Comparison of ENCODE assay signal across 9 mouse cellular contexts in genomic region chr3:105696387-105697147, GRCm38 (mm10). TPM values are rescaled to one million over a fixed set of nuclear protein-coding genes. Genes with fewer than 3 reads are reported as not detected.
A peak's percentile ranks its signal among the peaks of the same experiment; 100 is the strongest.
DNase-seq lines count a peak whose midpoint lies in the region; ATAC-seq and TF ChIP-seq lines count a peak whose summit lies in the region.
"Had no signal": no experiment of that assay in that cellular context is flagged by ENCODE, and none has a peak within 500 bp of the region (broad histone marks: within the 10 kb centered on the region; RNA-seq: fewer than 3 reads in every experiment).

No protein-coding gene starts in this region.

- peaks cover 77% of the 10 kb centered on the region for H3K4me1 ChIP-seq in heart, embryonic 10.5 days
- no peaks in the 10 kb centered on the region for H3K4me1 ChIP-seq in forebrain, postnatal 0 days (ENCODE audit: insufficient read depth)
- peaks cover 26% of the 10 kb centered on the region for H3K4me1 ChIP-seq in midbrain, embryonic 12.5 days

- peak overlapping the region; percentile 18; the same call in 1 of the 2 replicates for H3K9ac ChIP-seq in forebrain, postnatal 0 days
- H3K9ac ChIP-seq in midbrain, embryonic 12.5 days (replicated peaks): peak overlapping the region; percentile 5; the same call in 1 of the 2 replicates

- DNase-seq in heart, embryonic 10.5 days (ENCODE audit: low spot score): peak; percentile 75
- no peak for DNase-seq in heart, postnatal 4 days
- peak; percentile 79 for DNase-seq in cerebellum, adult 9-10 months
- peak; percentile 33 for DNase-seq in forebrain, postnatal 0 days
- DNase-seq in spleen, postnatal 36 days (ENCODE audit: low spot score in 2 of 2): no peak
- no peak for DNase-seq in embryo, embryonic 9.5 days (ENCODE audit: extremely low spot score)
- no peak for DNase-seq in right cerebral cortex, postnatal 36 days (ENCODE audit: low spot score in 2 of 2)

- H3K4me2 ChIP-seq in forebrain, postnatal 0 days (ENCODE audit: low read depth): no peak overlapping the region
- H3K4me2 ChIP-seq in midbrain, embryonic 12.5 days (replicated peaks): peak overlapping the region; percentile 40

- no peak for TF ChIP-seq CTCF in forebrain, postnatal 0 days (IDR thresholded peaks at IDR 0.05; ENCODE audit: low read depth)

- no peaks in the 10 kb centered on the region for H3K9me3 ChIP-seq in heart, embryonic 10.5 days
- no peaks in the 10 kb centered on the region for H3K9me3 ChIP-seq in forebrain, postnatal 0 days (ENCODE audit: low read length)
- H3K9me3 ChIP-seq in midbrain, embryonic 12.5 days: no peaks in the 10 kb centered on the region

- WGBS in heart, embryonic 10.5 days: 62% methylated on average over 17 of the region's 17 CpGs
- 54% methylated on average over 17 of the region's 17 CpGs for WGBS in forebrain, postnatal 0 days
- WGBS in midbrain, embryonic 12.5 days: 61% methylated on average over 17 of the region's 17 CpGs

- no peaks in the 10 kb centered on the region for H3K36me3 ChIP-seq in heart, embryonic 10.5 days
- H3K36me3 ChIP-seq in forebrain, postnatal 0 days (ENCODE audit: insufficient read depth): no peaks in the 10 kb centered on the region
- no peaks in the 10 kb centered on the region for H3K36me3 ChIP-seq in midbrain, embryonic 12.5 days

- peaks cover 16% of the 10 kb centered on the region for H3K27me3 ChIP-seq in heart, embryonic 10.5 days (ENCODE audit: insufficient read depth, poor library complexity, severe bottlenecking)
- H3K27me3 ChIP-seq in forebrain, postnatal 0 days (ENCODE audit: insufficient read depth, low read length): no peaks in the 10 kb centered on the region
- H3K27me3 ChIP-seq in midbrain, embryonic 12.5 days: peaks cover 38% of the 10 kb centered on the region

- H3K4me3 ChIP-seq in heart, embryonic 10.5 days: peak overlapping the region; percentile 39; the same call in 1 of the 2 replicates
- no peak overlapping the region for H3K4me3 ChIP-seq in forebrain, postnatal 0 days (ENCODE audit: low read depth, low read length)
- H3K4me3 ChIP-seq in midbrain, embryonic 12.5 days: peak overlapping the region; percentile 6; the same call in 1 of the 2 replicates

- peak overlapping the region; percentile 92 for H3K27ac ChIP-seq in heart, embryonic 10.5 days
- no peak overlapping the region for H3K27ac ChIP-seq in forebrain, postnatal 0 days (ENCODE audit: low read depth, low read length)
- peak overlapping the region; percentile 84 for H3K27ac ChIP-seq in midbrain, embryonic 12.5 days (replicated peaks)
- H3K27ac ChIP-seq: macrophage had no signal

- peak; percentile 6; the same call in 1 of the 2 replicates for ATAC-seq in forebrain, postnatal 0 days
- ATAC-seq in midbrain, embryonic 12.5 days (ENCODE audit: low FRiP score, low read depth): no peak

RNA-seq across cellular contexts. Expression of gene Inka2, which starts 7.8 kb away (rescaled TPM):
- polyA plus RNA-seq in heart, embryonic 10.5 days (2016; fragmentation: Nextera tagmentation; extraction: Ambion mirVana): 1.5 and 2.4 TPM in 2 replicates
- total RNA-seq in heart, postnatal 4 days (2021): 10 to 100 TPM; 34.0 to 39.1 TPM
- total RNA-seq in forebrain, postnatal 0 days (2014; rRNA removed): 6.9 and 7.2 TPM in 2 replicates
- 1.1 and 4.2 TPM in 2 replicates for polyA plus RNA-seq in forebrain, postnatal 0 days (2015; fragmentation: Nextera tagmentation; extraction: Ambion mirVana)
- polyA plus RNA-seq in midbrain, embryonic 12.5 days (2016; fragmentation: Nextera tagmentation; extraction: Ambion mirVana): 1.3 and 1.5 TPM in 2 replicates

RNA-seq across cellular contexts. Expression of gene Ddx20, which starts 9.2 kb away (rescaled TPM):
- 30.5 and 37.2 TPM in 2 replicates for polyA plus RNA-seq in heart, embryonic 10.5 days (2016; fragmentation: Nextera tagmentation; extraction: Ambion mirVana)
- 10 to 100 TPM; 15.6 to 16.9 TPM for total RNA-seq in heart, postnatal 4 days (2021)
- 19.5 and 24.2 TPM in 2 replicates for total RNA-seq in forebrain, postnatal 0 days (2014; rRNA removed)
- polyA plus RNA-seq in forebrain, postnatal 0 days (2015; fragmentation: Nextera tagmentation; extraction: Ambion mirVana): 16.8 and 18.1 TPM in 2 replicates
- 39.7 and 42.4 TPM in 2 replicates for polyA plus RNA-seq in midbrain, embryonic 12.5 days (2016; fragmentation: Nextera tagmentation; extraction: Ambion mirVana)

Comparison
In these comparisons a context has a peak if more than half of its experiments do, and no peak if none do; other contexts are left out.
1. DNase-seq: peak in heart, embryonic 10.5 days (single experiment), cerebellum, adult 9-10 months (single experiment) and forebrain, postnatal 0 days (single experiment); none in heart, postnatal 4 days (single experiment), spleen, postnatal 36 days (0 of 2), embryo, embryonic 9.5 days (single experiment) and right cerebral cortex, postnatal 36 days (0 of 2).